Mouse (Mus musculus): ENCODE results near the gene Rbm8a. TPM values are rescaled to one million over a fixed set of nuclear protein-coding genes. Genes with fewer than 3 reads are reported as not detected.
"Not testable (repeated sequence)": the region's sequence is repeated elsewhere in the genome, so short reads cannot be mapped to it uniquely, and the experiment has no call there.

Rbm8a gene
- polyA plus RNA-seq, 1 experiment from 2014 or later: 167 TPM

DNA sequence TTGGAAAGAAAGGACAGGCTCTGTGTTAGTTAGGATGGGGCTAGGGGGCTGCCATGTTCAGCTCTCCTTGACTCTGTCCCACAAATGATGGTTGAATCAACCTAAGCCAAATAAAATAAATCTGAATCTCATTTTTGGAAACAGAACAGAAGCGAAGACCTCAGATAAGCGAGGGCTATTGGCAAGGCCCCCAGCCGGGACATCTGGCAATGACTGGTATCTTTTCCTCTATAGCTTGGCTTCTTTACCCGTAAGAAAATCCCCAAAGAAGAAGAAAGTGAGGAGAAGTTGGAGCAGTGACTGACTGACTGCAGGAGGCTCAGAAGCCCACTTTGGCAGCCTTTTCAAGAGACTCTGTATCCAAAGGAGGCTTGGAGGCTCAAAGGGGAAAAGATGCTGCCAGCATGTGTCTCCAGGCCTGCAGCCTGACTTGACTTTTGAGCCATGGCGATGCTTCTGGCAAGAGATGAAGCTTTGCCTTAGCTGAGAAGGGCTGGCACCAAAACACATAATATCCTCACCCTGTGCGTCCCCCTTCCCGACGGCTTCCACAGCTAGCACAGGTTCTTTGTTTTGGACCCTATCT lies 33.1 kb downstream of the Rbm8a start:
- peaks cover 17% of the 10 kb centered on the region for H3K4me1 ChIP-seq
- H3K4me3 ChIP-seq: peak overlapping the region; percentile 19; the same call in 1 of the 2 replicates
- 45% methylated on average over 8 of the region's 8 CpGs for WGBS
- ATAC-seq (ENCODE audit: insufficient number of reproducible peaks, insufficient read depth, low FRiP score, low TSS enrichment): no peak
- H3K27me3 ChIP-seq: no peaks in the 10 kb centered on the region
- 0 out of 2 replicates have a peak overlapping the region, but pooled peaks have one; percentile 15 for H3K9ac ChIP-seq
- H3K36me3 ChIP-seq: no peaks in the 10 kb centered on the region
- no peaks in the 10 kb centered on the region for H3K9me3 ChIP-seq
- peak overlapping the region; percentile 51 for H3K4me2 ChIP-seq (replicated peaks)
- peak overlapping the region; percentile 82 for H3K27ac ChIP-seq

DNA sequence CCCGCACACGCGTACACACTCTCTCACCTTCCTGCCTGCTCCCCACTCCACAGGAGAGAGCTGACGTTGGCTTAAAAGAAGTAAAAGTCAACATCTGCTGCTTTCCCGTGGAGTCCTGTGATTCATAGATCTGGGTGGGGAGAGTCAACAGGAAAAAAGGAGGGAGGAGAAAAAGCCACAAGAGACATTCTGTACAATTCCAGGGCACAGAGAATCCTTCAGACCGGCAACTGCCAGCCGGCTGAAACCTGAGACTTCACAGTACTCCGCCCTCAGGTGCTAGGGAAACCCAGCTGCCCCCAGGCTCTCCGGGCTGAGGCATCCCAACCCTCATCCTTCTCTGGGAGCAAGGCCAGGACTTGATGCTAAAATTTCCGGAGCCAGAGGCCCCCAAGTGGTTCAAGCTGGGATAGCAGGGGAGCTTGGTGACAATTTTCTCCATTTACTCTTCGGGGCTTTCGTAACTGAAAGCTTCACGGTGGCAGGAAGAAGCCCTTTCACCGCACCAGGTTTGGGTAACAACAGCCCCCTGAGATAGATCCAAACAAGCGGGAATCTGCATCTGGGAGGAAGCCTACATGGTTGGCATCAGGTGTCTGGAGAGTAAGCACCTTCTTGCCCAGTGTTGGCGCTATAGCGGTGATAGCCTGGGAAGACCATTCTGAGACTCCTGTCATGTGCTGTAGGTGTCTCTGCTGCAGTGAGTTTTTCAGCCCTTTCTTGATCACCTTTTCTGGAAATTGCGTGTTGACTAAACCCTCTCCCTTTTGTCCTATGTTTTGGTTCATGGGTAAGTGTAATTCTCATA lies 33.9 kb downstream of the Rbm8a start:
- peak overlapping the region; percentile 51 for H3K4me2 ChIP-seq (replicated peaks)
- H3K4me3 ChIP-seq: peak overlapping the region; percentile 19
- no peaks in the 10 kb centered on the region for H3K9me3 ChIP-seq
- no peaks in the 10 kb centered on the region for H3K27me3 ChIP-seq
- WGBS: 7% methylated on average over 18 of the region's 18 CpGs
- peak; percentile 91 for ATAC-seq (ENCODE audit: insufficient number of reproducible peaks, insufficient read depth, low FRiP score, low TSS enrichment)
- H3K4me1 ChIP-seq: peaks cover 17% of the 10 kb centered on the region
- peak overlapping the region; percentile 45; the same call in 1 of the 2 replicates for H3K9ac ChIP-seq
- H3K36me3 ChIP-seq: no peaks in the 10 kb centered on the region
- H3K27ac ChIP-seq: peak overlapping the region; percentile 82

DNA sequence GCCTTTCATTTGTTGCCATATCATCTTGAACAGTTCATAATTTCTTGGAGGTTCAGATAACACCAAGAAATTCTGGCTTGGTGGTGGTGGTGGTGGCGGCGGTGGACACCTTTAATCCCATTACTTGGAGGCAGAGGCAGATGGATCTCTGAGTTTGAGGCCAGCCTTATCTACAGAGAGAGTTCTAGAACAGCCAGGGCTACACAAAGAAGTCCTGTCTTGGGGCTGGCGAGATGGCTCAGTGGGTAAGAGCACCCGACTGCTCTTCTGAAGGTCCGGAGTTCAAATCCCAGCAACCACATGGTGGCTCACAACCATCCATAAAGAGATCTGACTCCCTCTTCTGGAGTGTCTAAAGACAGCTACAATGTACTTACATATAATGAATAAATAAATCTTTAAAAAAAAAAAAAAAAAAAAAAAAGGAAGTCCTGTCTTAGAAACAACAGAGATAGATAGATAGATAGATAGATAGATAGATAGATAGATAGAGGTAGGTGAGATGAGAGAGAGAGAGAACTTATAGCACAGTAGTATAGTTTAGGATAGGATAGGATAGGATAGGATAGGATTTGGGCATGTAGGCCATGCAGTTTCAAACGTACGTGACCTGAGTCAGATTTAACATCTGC lies 36.1 kb downstream of the Rbm8a start:
- not testable (repeated sequence) for H3K36me3 ChIP-seq; H3K9ac ChIP-seq; H3K27ac ChIP-seq; ATAC-seq (ENCODE audit: insufficient number of reproducible peaks, insufficient read depth, low FRiP score, low TSS enrichment); H3K4me3 ChIP-seq; H3K4me2 ChIP-seq (replicated peaks); H3K27me3 ChIP-seq; H3K9me3 ChIP-seq
- WGBS: 86% methylated on average over 7 of the region's 7 CpGs
- H3K4me1 ChIP-seq: peaks cover 17% of the 10 kb centered on the region

DNA sequence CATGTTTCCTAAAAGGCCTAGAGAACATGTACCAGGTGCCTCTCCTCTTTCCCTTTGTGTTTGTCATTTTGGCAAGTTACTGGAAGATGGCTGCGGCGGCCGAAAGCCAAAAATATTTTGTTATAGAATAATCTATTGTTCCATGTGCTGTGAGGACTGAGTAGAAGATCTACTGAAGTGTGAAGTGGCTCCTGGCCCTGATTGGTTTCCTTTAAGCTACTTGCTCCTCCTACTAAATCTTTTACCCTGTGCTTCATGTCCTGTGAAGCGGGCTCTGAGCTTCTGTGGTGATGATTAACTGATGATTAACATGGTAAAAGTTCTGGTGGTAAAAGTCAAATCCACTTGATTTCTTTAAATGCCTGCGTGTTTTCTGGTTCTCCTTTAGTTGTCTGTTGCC lies 37.2 kb downstream of the Rbm8a start:
- H3K9ac ChIP-seq: no peak overlapping the region
- H3K27ac ChIP-seq: no peak overlapping the region
- 0 out of 2 replicates have a peak, but pooled peaks cover 3% of the 10 kb centered on the region for H3K27me3 ChIP-seq
- H3K4me3 ChIP-seq: no peak overlapping the region
- no peak for ATAC-seq (ENCODE audit: insufficient number of reproducible peaks, insufficient read depth, low FRiP score, low TSS enrichment)
- H3K9me3 ChIP-seq: no peaks in the 10 kb centered on the region
- WGBS: 91% methylated on average over 5 of the region's 5 CpGs
- H3K4me2 ChIP-seq (replicated peaks): no peak overlapping the region
- no peaks in the 10 kb centered on the region for H3K36me3 ChIP-seq
- peaks cover 17% of the 10 kb centered on the region for H3K4me1 ChIP-seq

DNA sequence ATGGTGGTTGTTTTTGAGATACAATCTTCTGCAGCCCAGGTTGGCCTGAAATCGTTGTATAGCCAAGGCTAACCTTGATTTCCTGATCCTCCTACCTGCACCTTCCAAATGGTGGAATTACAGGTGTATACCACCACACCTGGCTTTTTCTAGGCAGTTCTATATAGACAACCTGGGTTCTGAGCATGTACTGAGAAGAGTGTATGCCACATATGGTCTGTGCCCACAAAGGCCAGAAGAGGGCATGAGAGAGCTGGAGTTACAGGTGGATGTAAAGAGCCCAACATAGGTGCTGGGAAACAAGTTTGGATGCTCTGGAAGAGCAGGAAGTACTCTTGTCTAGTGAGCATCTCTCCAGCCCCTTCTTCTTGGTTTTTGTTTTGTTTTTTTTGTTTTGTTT lies 37.6 kb downstream of the Rbm8a start:
- Histone ChIP-seq H3K4me3 (no peak overlapping the region), H3K4me1 (peaks cover 17% of the 10 kb centered on the region), H3K9me3 (no peaks in the 10 kb centered on the region), H3K27ac (no peak overlapping the region), H3K36me3 (no peaks in the 10 kb centered on the region), H3K4me2 (replicated peaks) (no peak overlapping the region), H3K9ac (no peak overlapping the region), H3K27me3 (0 out of 2 replicates have a peak, but pooled peaks cover 3% of the 10 kb centered on the region)
- 34% methylated on average over 1 of the region's 1 CpGs for WGBS
- no peak for ATAC-seq (ENCODE audit: insufficient number of reproducible peaks, insufficient read depth, low FRiP score, low TSS enrichment)

DNA sequence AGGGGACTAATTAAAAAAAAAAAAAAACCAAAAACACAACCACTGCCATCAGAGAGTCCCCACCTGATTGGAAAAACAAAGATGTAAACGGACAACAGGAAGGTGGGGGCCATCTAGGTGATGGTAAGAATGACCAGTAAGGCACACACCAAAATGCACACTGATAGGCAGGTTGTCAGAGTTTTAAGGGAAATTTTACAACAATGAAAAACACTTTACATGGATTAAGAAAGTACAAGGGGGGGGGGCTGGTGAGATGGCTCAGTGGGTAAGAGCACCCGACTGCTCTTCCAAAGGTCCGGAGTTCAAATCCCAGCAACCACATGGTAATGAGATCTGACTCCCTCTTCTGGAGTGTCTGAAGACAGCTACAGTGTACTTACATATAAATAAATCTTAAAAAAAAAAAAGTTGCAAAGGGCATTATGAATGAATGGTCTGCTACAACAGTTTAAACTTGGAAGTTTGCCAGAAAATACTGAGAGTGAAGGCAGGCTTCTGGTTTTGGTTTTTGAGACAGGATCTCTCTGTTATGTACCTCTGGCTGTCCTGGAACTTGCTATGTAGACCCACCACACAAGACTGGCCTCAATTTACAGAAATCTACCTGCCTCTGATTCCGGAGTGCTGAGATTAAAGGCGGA lies 38.8 kb downstream of the Rbm8a start:
- ATAC-seq (ENCODE audit: insufficient number of reproducible peaks, insufficient read depth, low FRiP score, low TSS enrichment): no peak
- Histone ChIP-seq H3K4me2 (replicated peaks) (no peak overlapping the region), H3K9me3 (no peaks in the 10 kb centered on the region), H3K27me3 (0 out of 2 replicates have a peak, but pooled peaks cover 3% of the 10 kb centered on the region), H3K4me1 (peaks cover 7% of the 10 kb centered on the region), H3K36me3 (no peaks in the 10 kb centered on the region), H3K9ac (no peak overlapping the region), H3K4me3 (no peak overlapping the region), H3K27ac (no peak overlapping the region)
- 97% methylated on average over 5 of the region's 5 CpGs for WGBS

DNA sequence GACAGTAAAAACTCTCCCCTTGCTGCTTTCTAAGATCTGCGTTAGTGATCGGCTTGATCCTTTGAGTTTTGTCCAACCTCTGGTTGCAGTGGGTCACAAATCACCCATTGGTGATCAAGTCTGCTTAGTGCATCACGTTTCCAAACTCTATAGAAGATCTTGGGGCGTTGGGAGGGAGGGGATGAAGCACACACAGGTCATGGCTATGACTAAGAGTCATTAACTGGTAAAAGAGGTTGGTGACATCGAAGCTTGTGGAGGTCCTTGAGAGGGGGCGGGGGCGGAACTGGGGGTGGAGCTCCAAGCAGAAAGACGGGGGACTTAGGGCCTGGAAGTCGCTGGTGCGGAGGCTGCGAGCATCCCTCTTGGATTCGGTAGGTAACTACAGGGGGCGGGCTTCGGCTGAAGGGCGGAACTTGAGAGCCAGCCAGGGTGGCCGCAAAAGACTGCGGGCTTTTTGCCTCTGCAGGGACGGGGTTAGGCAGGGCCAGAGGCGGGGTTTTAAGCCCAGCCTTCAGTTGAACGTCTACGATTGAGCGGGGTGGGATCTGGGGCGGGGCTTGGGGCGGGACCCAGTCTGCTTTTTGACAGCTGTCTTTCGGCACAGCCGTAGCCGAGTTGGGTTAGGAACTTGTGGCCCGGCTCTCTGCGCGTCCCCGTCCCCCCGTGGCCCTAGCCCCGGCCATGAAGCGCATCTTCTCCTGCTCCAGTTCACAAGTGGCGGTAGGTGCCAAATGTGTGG lies 40.2 kb downstream of the Rbm8a start, which contains the start of gene Ankrd35:
Gene Ankrd35, plus strand, starts transcription at position 405 of the 742 bp plus-strand sequence.
- Histone ChIP-seq H3K9ac (no peak within 1 kb of the TSS; the same call in 1 of the 2 replicates), H3K4me1 (peaks cover 5% of the 10 kb centered on the region), H3K27ac (no peak within 1 kb of the TSS), H3K4me2 (replicated peaks) (peak within 1 kb of the TSS; percentile 80), H3K36me3 (no peaks in the 10 kb centered on the region), H3K4me3 (peak within 1 kb of the TSS; percentile 36), H3K27me3 (0 out of 2 replicates have a peak, but pooled peaks cover 3% of the 10 kb centered on the region), H3K9me3 (no peaks in the 10 kb centered on the region)
- ATAC-seq (ENCODE audit: insufficient number of reproducible peaks, insufficient read depth, low FRiP score, low TSS enrichment): peak; percentile 88
- WGBS: 5% methylated on average over 33 of the region's 35 CpGs

DNA sequence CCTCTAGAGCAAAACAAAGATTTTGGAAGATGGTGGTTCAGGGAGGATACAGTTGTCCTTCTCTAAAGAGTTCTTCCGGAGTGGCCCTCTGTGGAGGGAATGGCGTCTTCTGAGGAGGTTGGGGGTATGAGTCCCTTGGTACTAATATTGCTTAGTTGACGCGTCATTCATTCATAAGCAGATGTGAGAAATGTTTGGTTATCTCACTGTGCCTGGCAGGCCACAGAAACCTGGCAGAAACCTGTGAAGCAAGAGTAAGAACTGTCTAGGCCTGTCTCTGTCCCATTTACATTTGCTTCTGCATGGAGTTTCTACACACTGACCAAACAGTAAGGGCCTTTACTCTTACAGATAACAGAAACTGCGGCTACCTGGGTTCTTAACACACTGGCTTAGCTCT lies 41.8 kb downstream of the Rbm8a start:
- 92% methylated on average over 5 of the region's 5 CpGs for WGBS
- peaks cover 5% of the 10 kb centered on the region for H3K4me1 ChIP-seq
- H3K27me3 ChIP-seq: 0 out of 2 replicates have a peak, but pooled peaks cover 3% of the 10 kb centered on the region
- H3K4me3 ChIP-seq: no peak overlapping the region
- H3K36me3 ChIP-seq: no peaks in the 10 kb centered on the region
- no peaks in the 10 kb centered on the region for H3K9me3 ChIP-seq
- no peak overlapping the region for H3K9ac ChIP-seq
- no peak for ATAC-seq (ENCODE audit: insufficient number of reproducible peaks, insufficient read depth, low FRiP score, low TSS enrichment)
- H3K27ac ChIP-seq: no peak overlapping the region
- H3K4me2 ChIP-seq (replicated peaks): no peak overlapping the region

DNA sequence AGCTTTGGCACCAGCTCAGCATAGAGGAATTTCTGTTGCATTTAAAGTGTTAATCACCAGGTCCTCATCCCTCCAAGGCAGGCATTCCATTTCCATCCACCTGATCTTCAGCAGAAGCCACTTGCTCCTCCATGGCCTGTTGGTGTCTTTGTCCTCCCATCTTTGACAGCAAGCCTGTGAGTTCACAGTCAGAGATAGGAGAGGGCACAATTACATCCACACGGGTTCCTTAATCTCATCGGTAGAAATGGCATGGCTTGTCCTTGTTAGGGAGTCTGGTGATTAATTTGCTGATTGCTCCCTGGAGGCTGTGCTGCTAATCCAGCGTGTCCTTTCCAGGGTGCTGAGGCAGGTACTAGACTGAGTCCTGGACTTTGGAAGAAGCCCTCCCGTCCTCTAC lies 43.8 kb downstream of the Rbm8a start:
- H3K27ac ChIP-seq: no peak overlapping the region
- H3K9ac ChIP-seq: no peak overlapping the region
- H3K4me1 ChIP-seq: peaks cover 5% of the 10 kb centered on the region
- 62% methylated on average over 4 of the region's 4 CpGs for WGBS
- H3K36me3 ChIP-seq: no peaks in the 10 kb centered on the region
- 0 out of 2 replicates have a peak, but pooled peaks cover 3% of the 10 kb centered on the region for H3K27me3 ChIP-seq
- no peak overlapping the region for H3K4me2 ChIP-seq (replicated peaks)
- no peak for ATAC-seq (ENCODE audit: insufficient number of reproducible peaks, insufficient read depth, low FRiP score, low TSS enrichment)
- no peaks in the 10 kb centered on the region for H3K9me3 ChIP-seq
- no peak overlapping the region for H3K4me3 ChIP-seq

DNA sequence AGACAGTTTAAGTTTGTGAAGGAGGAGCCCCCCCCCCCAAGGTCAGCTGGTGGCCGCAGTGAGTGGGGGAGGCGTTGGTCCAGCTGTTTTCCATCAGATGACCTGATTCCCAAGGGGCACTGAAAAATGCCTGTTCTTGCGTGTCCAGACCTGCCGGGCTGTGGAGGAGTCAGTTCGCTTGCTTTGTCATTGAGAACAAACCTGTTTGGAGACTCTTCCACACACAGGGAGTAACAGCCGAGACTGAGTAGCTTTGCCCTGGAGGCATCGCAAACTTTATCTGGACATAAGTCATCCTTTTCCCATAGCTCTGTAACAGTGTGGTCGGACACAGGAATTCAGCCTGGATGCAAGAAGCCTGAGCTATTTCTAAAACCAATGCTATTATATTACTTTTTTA lies 44.7 kb downstream of the Rbm8a start:
- no peak overlapping the region for H3K9ac ChIP-seq
- no peaks in the 10 kb centered on the region for H3K9me3 ChIP-seq
- whole genome bisulfite sequencing: 15% methylated on average over 8 of the region's 8 CpGs
- peak overlapping the region; percentile 63 for H3K27ac ChIP-seq
- H3K36me3 ChIP-seq: no peaks in the 10 kb centered on the region
- 0 out of 2 replicates have a peak overlapping the region, but pooled peaks have one; percentile 20 for H3K4me2 ChIP-seq (replicated peaks)
- no peak for ATAC-seq (ENCODE audit: insufficient number of reproducible peaks, insufficient read depth, low FRiP score, low TSS enrichment)
- peaks cover 5% of the 10 kb centered on the region for H3K4me1 ChIP-seq
- peaks cover 8% of the 10 kb centered on the region; the same call in 1 of the 2 replicates for H3K27me3 ChIP-seq
- H3K4me3 ChIP-seq: no peak overlapping the region

DNA sequence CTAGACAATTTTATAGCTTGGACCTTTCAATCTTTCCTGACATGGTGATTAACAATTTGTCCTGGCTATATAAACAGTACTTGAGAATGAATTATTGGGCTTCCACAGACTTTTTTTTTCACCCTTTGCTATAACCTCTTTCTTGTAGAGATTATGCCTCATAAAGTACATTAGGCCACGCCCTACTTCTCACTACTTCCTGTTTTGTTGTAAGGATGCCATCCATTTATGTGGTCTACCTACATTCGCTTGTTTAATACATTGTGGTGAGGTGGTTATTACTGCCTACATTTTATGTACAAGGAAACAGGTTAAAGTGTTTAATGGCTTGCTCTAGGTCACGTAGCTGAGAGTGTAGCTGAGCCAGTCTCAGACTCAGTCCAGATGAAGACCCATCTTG lies 45.4 kb downstream of the Rbm8a start:
- no peak for ATAC-seq (ENCODE audit: insufficient number of reproducible peaks, insufficient read depth, low FRiP score, low TSS enrichment)
- Histone ChIP-seq H3K27ac (no peak overlapping the region), H3K36me3 (no peaks in the 10 kb centered on the region), H3K9ac (no peak overlapping the region), H3K27me3 (peaks cover 13% of the 10 kb centered on the region; the same call in 1 of the 2 replicates), H3K9me3 (no peaks in the 10 kb centered on the region), H3K4me1 (peaks cover 5% of the 10 kb centered on the region), H3K4me3 (no peak overlapping the region), H3K4me2 (replicated peaks) (no peak overlapping the region)
- WGBS: 84% methylated on average over 3 of the region's 3 CpGs
